Comparison of ENCODE assay signal across 1 mouse cellular context in the genomic region with DNA sequence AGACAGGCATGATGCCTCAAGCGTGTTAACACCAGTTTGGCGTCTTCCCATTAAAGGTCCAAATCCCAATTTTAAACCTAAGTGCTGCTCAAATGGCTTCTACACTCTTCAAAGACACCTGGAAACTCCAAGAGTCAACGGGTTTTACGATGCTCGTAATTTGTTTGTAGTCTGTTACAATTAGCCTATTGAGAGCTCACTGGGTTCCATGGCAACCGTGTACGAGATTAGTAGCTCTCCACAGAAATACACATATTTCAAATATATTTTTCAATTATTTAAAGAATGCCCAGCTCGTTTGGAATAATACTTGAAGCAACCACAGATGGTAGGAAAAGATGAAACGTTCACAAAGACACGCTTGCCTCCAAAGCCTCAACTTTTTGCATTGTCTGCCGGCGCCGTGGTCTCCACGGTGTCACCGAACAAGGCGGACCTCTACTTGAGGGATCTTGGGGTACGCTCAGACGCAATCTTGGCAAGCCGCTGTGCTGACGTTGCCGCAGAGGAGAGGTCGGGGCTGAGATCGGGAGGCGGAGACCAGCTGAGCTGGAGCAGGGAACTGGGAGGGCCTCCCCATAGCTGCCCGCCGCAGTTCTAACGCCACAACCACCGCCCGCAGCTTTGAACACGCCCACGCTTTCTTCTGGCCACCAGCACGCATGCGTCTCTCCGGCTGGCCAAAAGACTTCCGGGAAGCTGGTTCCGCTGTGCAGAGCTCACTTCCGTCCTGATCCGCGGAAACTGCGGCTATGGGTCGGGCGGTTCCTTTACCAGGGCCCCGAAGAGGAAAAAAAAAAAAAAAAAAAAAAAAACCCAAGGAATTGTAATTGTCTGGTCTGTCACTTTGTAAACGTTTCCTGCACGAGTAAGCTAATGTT.
A peak's percentile ranks its signal among the peaks of the same experiment; 100 is the strongest.
TF ChIP-seq lines count a peak whose summit lies in the region.

No protein-coding gene starts in this region.

TF ChIP-seq in MEL, 35 proteins besides CTCF, POLR2A, EP300 and RAD21 (continued from another document):
- TF ChIP-seq TCF12 (IDR thresholded peaks at IDR 0.05; ENCODE audit: low read depth, low read length) (peak; percentile 11; the same call in 1 of the 2 replicates), POLR2AphosphoS2 (IDR thresholded peaks at IDR 0.05; ENCODE audit: low read length) (no peak), GABPA (IDR thresholded peaks at IDR 0.05; ENCODE audit: low read depth, low read length) (no peak), KAT2A (conservative IDR thresholded peaks at IDR 0.05; ENCODE audit: low read depth, low read length) (peak; percentile 57; the same call in 1 of the 2 replicates), MAX (IDR thresholded peaks at IDR 0.05; ENCODE audit: low read length) (peak; percentile 66), GATA1 (IDR thresholded peaks at IDR 0.05; ENCODE audit: low read depth, low read length) (no peak), MYC (IDR thresholded peaks at IDR 0.05; ENCODE audit: low read depth, low read length) (peak; percentile 45; the same call in 1 of the 2 replicates), POLR2AphosphoS5 (IDR thresholded peaks at IDR 0.05; ENCODE audit: borderline replicate concordance, low read depth, low read length) (no peak), ZKSCAN1 (IDR thresholded peaks at IDR 0.05; ENCODE audit: low read depth, low read length) (no peak), MYB (IDR thresholded peaks at IDR 0.05; ENCODE audit: low read depth, low read length) (no peak), ZNF384 (IDR thresholded peaks at IDR 0.05; ENCODE audit: low read depth, low read length) (peak; percentile 91), SIN3A (IDR thresholded peaks at IDR 0.05; ENCODE audit: low read length) (peak; percentile 80), MEF2A (IDR thresholded peaks at IDR 0.05; ENCODE audit: extremely low read depth, insufficient replicate concordance, low read depth, low read length, poor library complexity, severe bottlenecking) (no peak), USF2 (IDR thresholded peaks at IDR 0.05; ENCODE audit: borderline replicate concordance in 1 of 2, insufficient read depth in 1 of 2, low read depth in 1 of 2, low read length in 2 of 2) (no peak), MXI1 (IDR thresholded peaks at IDR 0.05; ENCODE audit: low read depth, low read length) (peak; percentile 79), NELFE (IDR thresholded peaks at IDR 0.05; ENCODE audit: low read depth, low read length) (no peak; the same call in none of the 2 replicates), JUND (IDR thresholded peaks at IDR 0.05; ENCODE audit: low read depth, low read length) (0 out of 2 replicates have a peak, but pooled peaks have one; percentile 42), UBTF (IDR thresholded peaks at IDR 0.05; ENCODE audit: borderline replicate concordance, insufficient read depth, low read depth, low read length) (no peak), E2F4 (IDR thresholded peaks at IDR 0.05; ENCODE audit: borderline replicate concordance, low read depth, low read length) (0 out of 2 replicates have a peak, but pooled peaks have one; percentile 63), TAL1 (IDR thresholded peaks at IDR 0.05; ENCODE audit: low read length) (no peak), MAFK (IDR thresholded peaks at IDR 0.05; ENCODE audit: borderline replicate concordance, low read depth, low read length) (no peak), SMC3 (IDR thresholded peaks at IDR 0.05; ENCODE audit: low read depth, low read length) (0 out of 2 replicates have a peak, but pooled peaks have one; percentile 6), ZMIZ1 (IDR thresholded peaks at IDR 0.05; ENCODE audit: low read depth, low read length) (no peak), BHLHE40 (IDR thresholded peaks at IDR 0.05; ENCODE audit: borderline replicate concordance, low read depth, low read length) (0 out of 2 replicates have a peak, but pooled peaks have one; percentile 35), TBP (IDR thresholded peaks at IDR 0.05; ENCODE audit: low read depth, low read length) (peak; percentile 74), ELF1 (IDR thresholded peaks at IDR 0.05; ENCODE audit: low read depth, low read length) (peak; percentile 95), NRF1 (IDR thresholded peaks at IDR 0.05; ENCODE audit: insufficient read depth, low read depth, low read length, poor library complexity, severe bottlenecking) (peak; percentile 92), CHD1 (IDR thresholded peaks at IDR 0.05; ENCODE audit: low read depth, low read length) (no peak), ZC3H11A (IDR thresholded peaks at IDR 0.05; ENCODE audit: low read depth, low read length) (no peak)
TF ChIP-seq in MEL: peak in this region for 16.
